Mouse (Mus musculus) liver, embryonic 14.5 days (tissue): ENCODE measurements around the gene Aqp12.

Experiments
- CTCF ChIP-seq: IDR thresholded peaks from 2 replicates; pipeline ENCODE4 v1.5.1; 2016; ENCODE audit warnings: antibody characterized with exemption, low read depth, control low read depth
- EP300 ChIP-seq: IDR thresholded peaks from 2 replicates; pipeline ENCODE4 v1.6.1; 2016; ENCODE audit warnings: antibody characterized with exemption, low read depth

DNA sequence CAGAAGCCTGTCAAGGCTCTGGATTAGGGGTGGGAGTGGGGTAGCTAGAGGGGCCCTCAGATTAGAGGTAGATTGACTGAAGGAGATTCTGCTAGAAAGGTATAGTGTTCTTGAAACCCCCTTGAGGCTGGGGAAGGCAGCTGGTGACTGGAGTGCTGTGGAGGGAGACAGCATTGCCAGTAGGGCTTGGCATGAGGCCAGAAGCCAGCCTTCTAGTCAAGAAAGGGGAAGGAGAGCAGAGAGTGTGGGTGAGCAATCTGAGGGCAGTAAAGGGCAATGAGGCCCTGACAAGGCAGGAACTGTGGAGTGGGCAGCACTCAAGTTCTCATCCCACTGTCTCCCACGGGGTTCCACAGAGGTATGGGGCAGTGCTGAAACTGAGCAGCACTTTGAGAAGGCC is 33.3 kb upstream of the Aqp12 start:
- TF ChIP-seq CTCF (no peak), EP300 (no peak)
